Mouse (Mus musculus) adrenal gland, postnatal 10 days (tissue): Measurements from ENCODE around the gene Ppm1h. TPM values are rescaled to one million over a fixed set of nuclear protein-coding genes. Genes with fewer than 3 reads are reported as not detected.

ENCODE experiments used
- DNase-seq: peaks from one replicate; pipeline ENCODE4 v3.0.0; 2021; ENCODE audit warnings: mixed read lengths
- long read RNA-seq, 2 experiments: library from polyadenylated mRNA; stranded (forward); transcript quantifications; one replicate each; pipeline ENCODE4 v2.0.0; 2021
- total RNA-seq, 2 experiments: library from RNA; stranded (reverse); gene quantifications; 2 replicates each; pipeline ENCODE4 v1.2.3; 2021

Gene Ppm1h
- total RNA-seq, result 10 to 100 TPM; 13.0 to 15.7 TPM
- long read RNA-seq, experiment 1, full-length matches to known transcripts, result 2 of 5 reads
- long read RNA-seq, experiment 1, partial matches to known transcripts, result 0 of 5 reads
- long read RNA-seq, experiment 1, other reads (novel, unspliced or antisense), result 3 of 5 reads
- long read RNA-seq, experiment 2, partial matches to known transcripts, result 0 of 1 reads
- long read RNA-seq, experiment 2, other reads (novel, unspliced or antisense), result 1 of 1 reads

DNA sequence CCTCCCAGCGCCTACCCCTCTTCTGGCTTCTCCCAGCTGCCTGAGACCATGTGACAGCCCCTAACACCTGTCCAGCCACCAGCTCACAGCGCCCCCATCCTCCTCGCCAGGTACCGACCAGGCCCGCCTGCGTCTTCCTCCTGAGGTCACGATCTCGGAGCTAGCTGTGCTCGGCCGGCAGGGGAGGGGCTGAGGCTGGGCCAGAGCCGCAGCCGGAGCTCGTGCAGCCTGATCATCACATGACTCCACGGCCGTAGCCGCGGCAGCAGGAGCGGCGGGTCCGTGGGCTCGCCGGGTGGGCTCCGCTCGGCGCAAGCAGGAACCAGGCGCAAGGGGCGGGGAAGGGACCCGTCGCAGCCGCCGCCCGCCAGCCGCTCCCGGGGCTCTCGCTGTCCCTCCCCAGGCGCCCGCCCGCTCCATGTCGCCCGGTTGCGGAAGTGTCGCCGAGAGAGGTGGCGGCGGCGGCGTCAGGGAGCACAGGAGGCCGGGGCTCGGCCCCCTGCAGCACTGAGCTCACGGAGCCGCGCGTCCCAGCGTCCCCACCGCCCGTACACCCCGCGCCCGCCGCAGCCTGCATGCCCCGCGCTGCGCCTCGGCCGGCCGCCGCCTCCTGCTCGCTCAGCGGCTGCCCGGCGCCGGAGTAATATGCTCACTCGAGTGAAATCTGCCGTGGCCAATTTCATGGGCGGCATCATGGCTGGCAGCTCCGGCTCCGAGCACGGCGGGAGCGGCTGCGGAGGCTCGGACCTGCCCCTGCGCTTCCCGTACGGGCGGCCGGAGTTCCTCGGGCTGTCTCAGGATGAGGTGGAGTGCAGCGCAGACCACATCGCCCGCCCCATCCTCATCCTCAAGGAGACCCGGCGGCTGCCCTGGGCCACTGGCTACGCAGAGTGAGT lies at the start of gene Ppm1h:
Gene Ppm1h (plus strand): TSS at position 222 of the 896 bp plus-strand sequence.
- DNase-seq, result peak; percentile 77

DNA sequence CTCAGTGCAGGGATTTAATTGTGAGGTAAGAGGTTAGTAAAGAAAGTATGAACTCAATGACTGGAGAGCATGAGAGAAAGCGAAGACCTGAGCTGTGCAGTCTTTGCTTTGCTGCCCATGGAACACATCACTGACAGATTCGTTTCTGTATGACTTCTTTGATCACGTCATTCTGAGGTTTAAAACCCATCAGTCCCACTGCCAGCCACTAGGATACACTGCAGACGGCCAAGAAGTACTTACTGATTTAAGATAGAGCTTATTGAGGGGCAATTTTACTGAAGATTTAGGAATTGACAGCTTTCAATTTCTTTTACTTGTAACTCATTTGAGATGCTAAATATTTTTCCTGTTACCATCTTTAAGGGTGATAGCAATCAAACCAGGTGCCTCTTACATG lies 49.6 kb upstream of the Ppm1h start:
- no peak for DNase-seq

DNA sequence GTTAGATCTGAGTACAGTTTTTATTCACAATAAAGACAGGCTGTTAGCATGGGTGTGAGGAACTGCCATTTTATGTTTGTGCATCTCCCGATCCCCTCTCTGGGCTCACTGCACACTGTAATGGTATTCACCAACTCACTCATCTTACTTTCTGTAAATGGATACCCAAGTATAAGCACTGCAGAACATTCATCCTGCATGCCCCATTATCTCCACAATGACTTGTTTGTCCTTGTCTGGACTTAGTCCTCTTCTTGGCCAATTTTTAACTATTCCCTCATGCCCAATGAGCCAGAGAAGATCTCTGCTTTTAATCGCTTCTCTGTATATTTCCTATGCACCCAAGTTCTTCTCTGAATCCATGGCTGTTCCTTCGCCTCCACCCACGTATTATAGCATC lies 38.7 kb upstream of the Ppm1h start:
- no peak for DNase-seq

DNA sequence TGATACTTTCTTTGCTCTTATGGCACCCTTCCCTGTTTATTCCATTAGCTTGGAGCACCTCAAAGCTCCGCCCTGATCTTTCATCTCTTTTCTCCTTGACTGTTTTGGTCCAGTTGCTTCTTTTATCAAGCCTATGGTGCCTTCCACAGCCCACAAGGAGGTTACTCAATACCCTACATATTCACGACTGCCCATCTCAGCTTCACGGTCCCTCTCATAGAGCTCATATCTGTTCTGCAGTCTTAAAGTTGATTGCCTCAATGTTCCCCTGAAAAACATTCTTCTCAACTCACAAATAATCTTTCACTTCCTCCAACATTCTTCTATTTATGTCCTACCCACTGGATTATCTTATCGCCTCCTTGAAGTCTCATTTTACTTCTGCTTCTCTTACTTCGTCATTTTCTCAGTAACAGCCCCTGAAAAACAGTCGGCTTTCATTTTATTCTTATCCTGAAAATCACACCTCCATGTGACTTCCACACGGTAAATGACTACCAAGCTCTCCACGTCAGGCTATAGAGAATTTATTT lies 37.2 kb upstream of the Ppm1h start:
- no peak for DNase-seq

DNA sequence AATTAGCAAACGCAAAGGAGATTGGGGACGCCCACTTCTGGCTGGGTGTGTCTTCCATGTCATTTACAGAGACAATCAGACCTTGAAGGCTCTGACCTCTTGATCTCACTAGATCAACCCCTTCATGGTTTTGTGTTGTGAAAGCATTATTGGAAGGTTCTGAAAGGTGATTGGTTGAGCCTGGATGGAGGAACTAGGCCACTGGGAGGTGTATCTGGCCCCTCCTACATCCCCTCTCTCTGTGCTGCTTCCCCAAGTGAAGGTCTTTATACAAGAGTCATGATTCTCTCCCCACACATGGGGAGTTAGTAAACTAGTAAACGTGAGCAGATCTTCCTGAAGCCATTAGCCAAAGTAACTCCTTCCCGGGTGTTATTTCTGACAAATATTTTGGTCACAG lies 36.4 kb upstream of the Ppm1h start:
- no peak for DNase-seq

DNA sequence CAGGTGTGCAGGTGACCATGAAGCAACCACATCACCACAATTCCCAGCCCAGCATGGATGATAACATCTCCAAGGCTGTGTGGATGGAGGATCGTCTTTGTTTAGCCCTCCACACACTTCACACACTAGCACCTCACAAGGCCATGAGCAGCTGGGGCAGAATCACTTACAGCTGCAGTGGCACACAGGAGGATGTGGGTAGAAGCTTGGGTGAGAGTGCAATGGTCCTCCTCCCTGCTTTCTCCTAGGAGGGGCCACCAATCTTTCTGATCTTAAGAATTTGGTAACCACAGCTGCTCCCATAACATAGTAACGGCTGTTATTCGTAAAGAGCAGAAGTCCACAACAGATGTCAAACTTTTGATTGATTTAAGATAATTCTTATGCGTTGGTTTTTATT lies 26.6 kb upstream of the Ppm1h start:
- no peak for DNase-seq

DNA sequence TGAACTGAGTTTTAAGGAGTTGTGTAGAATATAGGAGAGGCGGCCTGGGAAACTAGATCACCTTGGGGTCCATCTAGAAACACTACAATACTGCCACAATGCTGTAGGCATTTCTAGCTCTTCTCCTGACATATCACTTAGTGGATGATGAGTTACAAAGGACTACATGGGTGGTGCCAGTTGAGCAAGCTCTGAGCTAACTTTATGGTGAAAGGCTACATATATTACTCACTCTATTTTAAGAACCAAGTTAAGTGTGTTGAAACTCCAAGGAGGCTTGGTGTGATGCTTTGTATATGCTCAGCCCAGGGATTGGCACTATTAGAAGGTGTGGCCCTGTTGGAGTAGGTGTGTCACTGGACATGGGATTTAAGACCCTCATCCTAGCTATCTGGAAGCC lies 26.0 kb upstream of the Ppm1h start:
- DNase-seq, result no peak

DNA sequence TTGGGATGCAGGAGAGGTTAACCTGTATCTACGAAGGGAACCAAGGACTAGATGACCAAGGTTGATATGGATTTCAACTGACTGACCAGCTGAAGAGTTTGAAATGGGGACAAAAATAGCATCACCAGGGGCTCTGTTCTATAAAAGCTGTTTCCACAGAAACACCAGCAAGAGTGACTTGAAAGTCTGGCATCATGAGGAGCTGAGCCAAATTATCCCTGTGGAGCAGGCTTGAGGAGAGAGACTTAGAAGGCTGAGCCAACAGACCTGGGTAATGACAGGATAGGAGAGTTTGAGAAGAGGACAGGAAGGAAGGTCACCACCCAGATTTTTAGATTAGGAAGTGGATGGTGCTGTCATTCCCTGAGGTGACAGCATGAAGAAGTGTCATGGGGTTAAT lies 12.9 kb upstream of the Ppm1h start:
- no peak for DNase-seq

DNA sequence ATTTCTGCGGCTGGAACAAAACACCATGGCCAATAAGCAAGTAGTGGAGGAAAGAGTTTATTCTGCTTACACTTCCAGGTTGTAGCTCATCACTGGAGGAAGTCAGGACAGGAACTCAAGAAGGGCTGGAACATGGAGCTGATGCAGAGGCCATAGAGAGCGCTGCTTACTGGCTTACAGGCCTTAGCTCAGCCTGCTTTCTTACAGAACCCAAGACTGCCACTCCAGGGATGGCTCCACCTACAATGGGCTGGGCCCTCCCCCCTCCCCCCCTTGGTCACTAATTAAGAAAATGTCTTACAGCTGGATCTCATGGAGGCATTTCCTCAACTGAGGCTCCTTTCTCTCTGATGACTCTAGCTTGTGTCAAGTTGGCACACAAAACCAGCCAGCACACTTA lies 7.3 kb upstream of the Ppm1h start:
- DNase-seq, result no peak

DNA sequence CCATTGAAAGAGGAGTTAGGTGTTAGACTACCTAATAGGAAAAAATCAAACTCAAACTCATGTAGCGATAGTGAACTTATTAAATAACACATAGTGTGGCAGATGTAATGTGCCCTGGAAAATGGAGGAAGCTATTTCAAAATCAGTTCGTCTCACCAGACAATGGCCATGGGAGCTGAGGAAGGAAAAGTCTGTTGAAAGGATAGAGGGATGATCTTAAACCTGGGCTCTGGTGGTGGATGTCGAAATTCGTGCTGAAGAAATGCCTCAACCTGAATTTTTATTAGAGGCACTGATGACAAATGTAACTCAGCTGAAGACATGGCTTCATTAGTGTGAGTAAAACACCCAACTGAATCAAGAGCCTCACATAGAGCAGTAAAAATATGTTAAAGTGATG lies 6.5 kb upstream of the Ppm1h start:
- DNase-seq, result no peak

DNA sequence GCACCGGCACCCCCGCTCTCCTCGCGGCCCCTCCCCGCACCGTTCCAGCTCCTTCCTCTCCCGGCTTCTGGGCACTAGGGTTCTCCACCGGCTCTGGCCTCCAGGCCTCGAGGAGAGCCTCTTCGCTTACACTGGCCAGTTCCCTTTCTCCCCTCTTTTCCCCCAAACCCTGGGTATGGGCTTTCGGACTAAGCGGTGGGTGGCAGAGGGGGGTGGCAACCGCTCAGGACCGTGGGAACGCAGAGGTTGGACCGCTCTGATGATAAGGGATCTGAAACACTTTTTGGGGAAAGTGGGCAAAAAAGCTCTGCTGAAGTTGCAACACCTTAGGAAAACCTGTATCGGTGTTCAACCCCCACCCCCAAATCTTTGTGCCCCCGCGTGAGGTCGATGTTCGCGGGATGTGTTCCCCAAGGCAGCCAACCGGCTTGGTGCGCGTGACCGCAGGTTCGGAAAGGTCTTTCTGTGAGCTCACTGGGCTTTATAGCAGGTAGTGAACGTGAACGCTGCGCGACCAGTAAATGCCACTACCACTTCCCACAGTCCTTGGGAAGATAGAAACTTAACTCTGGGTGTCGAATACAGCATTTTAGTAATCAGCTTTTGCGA lies 979 bp downstream of the Ppm1h start:
- peak; percentile 38 for DNase-seq

DNA sequence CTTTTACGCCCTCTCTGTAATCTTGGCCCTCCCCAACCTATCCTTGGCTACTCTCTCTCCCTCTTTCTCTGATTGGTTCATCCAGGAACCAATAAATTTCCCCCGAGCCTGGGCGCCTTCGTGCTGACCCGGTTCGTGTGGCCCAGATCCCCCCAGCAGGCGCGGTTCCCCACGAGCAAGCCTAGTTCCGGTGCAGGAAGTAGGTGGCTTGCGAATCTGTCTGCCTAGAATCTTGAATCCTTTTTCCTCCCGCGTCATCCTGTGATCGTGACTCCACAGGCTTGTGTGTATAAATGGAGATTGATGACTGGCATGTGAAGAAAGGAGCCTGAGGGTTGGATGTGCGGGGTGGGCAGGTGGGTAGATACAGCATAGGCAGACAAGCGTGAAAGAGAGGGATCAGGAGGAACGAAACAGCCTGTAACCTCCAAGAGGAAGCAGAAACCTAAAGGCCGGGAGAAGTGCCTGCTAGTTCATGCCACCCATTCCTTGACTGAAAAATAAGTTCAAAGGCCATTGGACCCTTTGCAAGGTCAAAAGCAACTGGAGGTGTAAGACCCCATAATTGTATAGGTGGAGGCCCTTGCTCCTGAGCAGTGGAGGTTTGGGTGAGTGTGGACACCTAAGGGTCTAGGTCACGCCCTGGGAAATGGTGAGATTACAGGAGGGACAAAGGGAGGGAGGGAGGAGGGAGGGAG lies 2.0 kb downstream of the Ppm1h start:
- peak; percentile 28 for DNase-seq

DNA sequence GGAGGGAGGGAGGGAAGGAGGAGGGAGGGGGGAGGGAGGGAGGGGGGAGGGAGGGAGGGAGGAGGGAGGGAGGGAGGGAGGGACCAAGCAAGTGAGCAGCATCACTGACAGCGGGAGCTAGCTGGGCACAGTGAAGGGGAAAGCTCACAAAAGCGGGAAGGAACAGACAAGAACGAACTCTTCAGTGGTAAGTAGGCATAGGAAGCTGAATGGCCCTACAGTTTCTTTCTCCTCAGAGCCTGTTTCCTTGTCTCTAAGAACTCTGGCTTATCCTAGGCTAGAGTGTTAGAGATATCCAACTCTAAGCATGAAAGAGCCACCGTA lies 2.5 kb downstream of the Ppm1h start:
- no peak for DNase-seq

DNA sequence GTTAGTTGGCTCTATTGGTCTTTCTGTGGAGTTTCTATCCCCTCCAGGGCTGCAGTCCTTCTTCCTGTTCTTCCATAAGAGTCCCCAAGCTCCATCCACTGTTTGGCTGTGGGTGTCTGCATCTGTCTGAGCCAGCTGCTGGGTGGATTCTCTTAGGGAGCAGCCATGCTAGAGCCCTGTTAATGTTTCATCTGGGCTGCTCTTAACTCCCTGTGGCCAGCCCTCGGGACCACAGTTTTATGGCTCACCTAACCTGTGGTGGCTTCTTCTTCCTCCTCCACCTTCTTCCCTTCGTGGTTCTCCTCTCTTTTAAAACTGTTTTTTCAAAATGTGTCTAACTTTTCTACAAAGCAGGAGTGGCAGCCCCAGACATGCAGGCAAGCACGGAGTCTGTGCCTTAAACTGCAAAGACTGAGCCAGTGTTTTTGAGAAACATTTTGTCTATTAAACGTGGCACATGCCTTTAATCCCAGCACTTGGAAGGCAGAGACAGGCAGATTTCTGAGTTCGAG lies 5.3 kb downstream of the Ppm1h start:
- DNase-seq, result no peak

DNA sequence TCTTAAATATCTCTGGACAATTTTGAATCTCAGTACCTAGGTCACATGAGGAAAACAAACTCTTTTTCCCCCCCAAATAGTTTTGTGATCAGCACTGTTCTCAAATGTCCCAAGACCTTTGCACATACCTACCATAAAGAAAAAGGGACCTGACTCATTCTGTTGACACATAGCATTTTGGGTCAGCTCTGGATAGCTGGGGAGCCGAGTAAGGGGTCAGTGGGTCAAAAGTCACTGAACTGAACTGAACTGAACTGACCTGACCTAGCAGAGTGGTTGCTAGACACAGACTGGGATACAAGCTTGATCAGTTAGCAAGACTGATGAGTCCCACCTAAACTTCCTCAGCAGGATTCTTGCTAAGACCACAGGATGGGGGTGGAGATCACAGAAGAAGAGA lies 6.7 kb downstream of the Ppm1h start:
- no peak for DNase-seq

DNA sequence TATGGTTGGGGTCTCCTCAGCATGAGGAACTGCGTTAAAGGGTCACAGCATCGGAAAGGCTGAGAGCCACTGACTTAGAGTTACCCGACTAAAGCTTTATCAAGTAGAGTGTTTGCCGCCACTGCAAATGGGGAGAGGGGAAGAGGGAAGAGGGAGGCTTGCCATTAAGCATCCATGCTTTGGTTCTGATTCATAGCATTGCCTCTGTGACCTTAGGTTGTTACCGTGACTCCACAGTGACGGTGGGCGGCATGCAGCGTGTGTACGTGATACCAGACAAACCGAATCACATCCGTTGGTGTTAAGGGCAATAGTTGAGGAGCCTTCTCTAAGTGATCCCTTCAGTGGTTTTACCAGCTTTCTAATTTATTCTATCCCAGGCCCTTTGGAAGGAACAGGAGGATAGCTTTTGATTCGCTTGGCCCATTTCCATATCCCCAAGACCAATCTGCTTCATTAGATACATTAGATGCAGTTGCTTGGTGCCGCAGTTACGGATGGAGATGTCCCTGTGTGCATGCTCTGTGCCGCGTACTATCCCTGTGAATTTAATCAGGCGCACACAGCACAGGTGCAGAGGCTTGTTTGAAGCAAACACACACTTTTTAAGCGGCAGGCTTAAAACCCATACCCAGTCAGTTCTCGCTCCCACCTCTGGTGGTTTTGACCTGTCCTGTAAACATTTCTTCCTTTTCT lies 7.4 kb downstream of the Ppm1h start:
- no peak for DNase-seq

DNA sequence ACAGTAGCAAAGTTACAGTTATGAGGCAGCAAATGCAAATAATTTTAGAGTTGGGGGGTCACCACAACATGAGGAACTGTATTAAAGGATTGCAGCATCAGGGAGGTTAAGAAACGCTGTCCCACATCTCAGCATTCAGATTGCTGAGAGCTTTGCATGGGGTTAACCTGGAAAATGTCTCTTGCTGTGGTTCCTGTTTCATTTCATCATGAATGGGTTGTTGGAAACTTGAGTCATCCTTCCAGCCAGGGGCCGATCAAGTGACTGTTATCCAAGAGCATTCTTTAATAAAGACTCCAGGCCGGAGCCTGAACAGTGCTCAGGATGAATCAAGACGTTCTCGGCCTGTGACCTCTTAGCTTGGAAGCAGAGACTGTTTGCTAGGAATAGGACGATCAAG lies 12.1 kb downstream of the Ppm1h start:
- no peak for DNase-seq

DNA sequence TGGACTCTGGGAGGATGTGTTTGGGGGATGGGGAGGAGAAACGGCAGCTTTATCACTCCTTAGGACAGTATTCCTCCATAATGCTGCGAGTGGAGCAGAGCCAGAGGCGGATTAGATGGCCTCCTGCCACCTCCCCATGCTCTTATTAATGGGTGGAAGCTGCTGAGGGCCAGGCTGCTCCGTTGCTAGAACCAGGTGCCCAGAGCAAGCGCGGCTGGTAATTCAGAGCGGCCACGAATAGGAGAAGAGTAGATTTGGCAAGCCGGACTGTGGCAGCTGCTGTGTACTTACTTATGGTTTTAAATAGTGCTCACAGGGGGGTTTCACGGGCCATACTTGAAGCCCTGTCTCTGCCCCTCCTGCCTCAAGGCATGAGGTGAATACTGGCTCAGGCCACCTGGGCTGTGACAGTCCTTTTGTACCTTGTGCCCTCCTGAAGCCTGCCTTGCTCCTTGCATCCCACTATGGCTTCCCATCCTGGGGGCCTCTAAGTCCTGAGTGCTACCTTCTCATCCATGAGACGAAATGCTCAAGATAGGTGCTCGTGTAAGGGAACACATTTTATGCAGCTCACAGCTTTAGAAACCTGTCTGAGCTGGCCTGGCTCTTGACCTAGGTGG lies 14.7 kb downstream of the Ppm1h start:
- no peak for DNase-seq

DNA sequence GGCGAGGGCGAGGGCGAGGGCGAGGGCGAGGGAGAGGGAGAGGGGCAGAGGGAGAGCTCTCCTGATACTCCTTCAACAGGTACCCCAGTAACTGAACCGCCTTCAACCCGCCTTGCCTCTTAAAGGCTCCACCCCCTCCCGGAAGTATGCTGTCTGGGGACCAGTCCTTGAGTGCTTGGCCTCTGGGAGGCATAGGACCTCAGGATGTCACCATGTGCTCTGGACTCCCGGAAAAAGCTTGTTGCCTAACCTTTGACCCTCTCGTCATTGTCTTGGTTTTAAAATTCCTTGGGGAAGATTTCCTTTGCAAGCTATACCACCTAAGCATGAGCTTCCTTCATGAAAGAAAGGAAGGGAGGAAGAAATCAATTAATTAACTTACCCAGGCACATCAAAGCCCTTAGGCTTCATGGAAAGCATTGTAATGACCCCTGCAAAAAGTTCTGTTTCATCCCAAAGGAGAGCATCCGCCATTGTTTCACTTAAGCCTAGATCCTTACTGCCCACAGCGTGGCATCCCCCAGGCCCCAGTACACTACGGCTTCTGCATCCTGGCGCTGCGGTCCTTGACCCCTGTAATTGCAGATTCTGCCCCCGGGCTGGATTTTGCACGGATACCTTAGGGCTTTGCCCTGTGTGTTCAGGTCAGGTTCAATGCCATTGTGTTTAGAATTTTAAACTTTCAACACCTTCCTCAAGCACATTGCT lies 15.5 kb downstream of the Ppm1h start:
- no peak for DNase-seq

DNA sequence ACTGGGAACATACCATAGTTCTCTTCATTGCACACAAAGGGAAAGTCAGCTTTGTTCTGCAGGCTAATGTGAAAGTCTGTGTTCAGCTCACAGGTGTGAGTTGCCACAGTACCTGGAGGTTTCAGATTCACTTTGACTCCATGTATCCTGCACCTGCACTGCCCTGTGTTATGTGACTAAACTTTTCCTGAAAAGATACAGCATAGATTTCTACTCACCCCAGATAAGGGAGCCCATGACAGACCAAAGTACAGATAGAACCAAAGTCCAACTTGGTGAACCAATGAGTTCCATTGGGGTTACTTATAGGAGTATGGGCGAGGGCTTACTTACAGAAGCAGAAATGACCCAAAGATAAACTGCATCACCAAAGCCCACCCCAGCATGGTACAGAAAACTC lies 17.8 kb downstream of the Ppm1h start:
- DNase-seq, result no peak

DNA sequence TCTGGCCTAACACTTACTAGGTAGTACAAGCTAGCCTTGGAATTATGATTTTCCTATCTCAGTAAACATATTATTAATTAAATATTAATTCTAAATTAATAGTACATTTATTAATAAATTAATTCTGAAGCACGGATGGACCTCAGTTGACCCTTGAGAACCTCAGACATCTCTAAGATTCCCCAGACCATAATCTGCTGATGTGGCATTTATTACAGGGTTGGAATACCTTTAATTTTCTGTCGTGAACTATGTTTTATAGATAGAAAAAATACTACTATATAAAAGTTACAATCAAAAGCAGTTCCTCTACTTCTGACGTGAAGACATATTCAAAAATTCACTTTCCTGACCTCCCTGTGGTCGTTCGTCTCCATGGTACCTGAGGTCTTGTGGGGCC lies 19.8 kb downstream of the Ppm1h start:
- DNase-seq, result no peak
